Mouse (Mus musculus) hindbrain, postnatal 0 days (tissue): ENCODE measurements around the gene Nup210. TPM values are rescaled to one million over a fixed set of nuclear protein-coding genes. Genes with fewer than 3 reads are reported as not detected.

Source experiments
- ATAC-seq: fragments of 200-750 bp; cut with Nextera tagmentation; 2 replicates; pipeline ENCODE4 v1.8.0; 2017; ENCODE audit warnings: mild to moderate bottlenecking, moderate TSS enrichment, moderate library complexity
- DNase-seq: peaks from one replicate; pipeline ENCODE4 v3.0.0-alpha.2; 2015; ENCODE audit warnings: low spot score
- H3K27ac ChIP-seq: fragments of 300-500 bp; sonication (generic); 2 replicates; pipeline ENCODE4 v1.5.1; 2014; ENCODE audit warnings: mild to moderate bottlenecking
- H3K27me3 ChIP-seq: fragments of 300-500 bp; sonication (generic); 2 replicates; pipeline ENCODE4 v1.6.1; 2014; ENCODE audit warnings: low read length, mixed read lengths; ENCODE audit not compliant: insufficient read depth
- H3K36me3 ChIP-seq: fragments of 300-500 bp; sonication (generic); 2 replicates; pipeline ENCODE4 v1.6.1; 2014; ENCODE audit warnings: low read length, mixed read lengths; ENCODE audit not compliant: insufficient read depth
- H3K4me1 ChIP-seq: fragments of 300-500 bp; sonication (generic); 2 replicates; pipeline ENCODE4 v1.6.1; 2014; ENCODE audit warnings: antibody characterized with exemption, low read length, mixed read lengths; ENCODE audit not compliant: insufficient read depth
- H3K4me2 ChIP-seq: fragments of 300-500 bp; sonication (generic); 2 replicates; pipeline ENCODE4 v1.6.1; 2014; ENCODE audit warnings: low read depth, mild to moderate bottlenecking, low read length, moderate library complexity, mixed read lengths
- H3K4me3 ChIP-seq: fragments of 300-500 bp; sonication (generic); 2 replicates; pipeline ENCODE4 v1.5.1; 2014; ENCODE audit warnings: low read length
- H3K9ac ChIP-seq: fragments of 300-500 bp; sonication (generic); replicated peaks from 2 replicates; pipeline ENCODE4 v1.6.1; 2014; ENCODE audit warnings: mild to moderate bottlenecking, low read length, moderate library complexity, mixed read lengths
- H3K9me3 ChIP-seq: fragments of 300-500 bp; sonication (generic); 2 replicates; pipeline ENCODE4 v1.6.1; 2016; ENCODE audit warnings: low read length, mixed read lengths
- CTCF ChIP-seq: IDR thresholded peaks from 2 replicates; pipeline ENCODE4 v1.5.1; 2016; ENCODE audit warnings: antibody characterized with exemption, control low read depth, low read depth
- WGBS: fragments of 180-500 bp; shearing (Covaris S2); extraction: QIAGEN DNeasy Blood & Tissue Kit; methylation state at CpG from one replicate; pipeline ENCODE4 v1.1.7; 2014; 5-methylcytosine and 5-hydroxymethylcytosine counted together
- polyA plus RNA-seq: library from polyadenylated mRNA; unstranded; fragments of >200 nt; fragmentation: Nextera tagmentation; extraction: Ambion mirVana; gene quantifications from 2 replicates; pipeline ENCODE4 v1.2.1, GENCODE M21; 2015
- total RNA-seq: library from RNA; depleted of rRNA; stranded (reverse); fragments of >200 nt; gene quantifications from 2 replicates; pipeline ENCODE4 v1.2.3, GENCODE M21; 2014

Nup210 gene
- total and polyA plus RNA-seq, 2 experiments from 2014 or later = 15.6 to 76.0 TPM

- no peaks in the 10 kb centered on the region for H3K27me3 ChIP-seq
- TF ChIP-seq CTCF = no peak
- H3K36me3 ChIP-seq = no peaks in the 10 kb centered on the region
- H3K4me3 ChIP-seq = no peak overlapping the region
- H3K9ac ChIP-seq = no peak overlapping the region
- H3K27ac ChIP-seq = peak overlapping the region; percentile 88; the same call in 1 of the 2 replicates
- peaks cover 45% of the 10 kb centered on the region for H3K4me1 ChIP-seq
- ATAC-seq (no peak), DNase-seq (no peak)
- H3K9me3 ChIP-seq = no peaks in the 10 kb centered on the region
- no peak overlapping the region for H3K4me2 ChIP-seq
- WGBS = 59% methylated on average over 4 of the region's 4 CpGs
Measured at GRCm38 (mm10) chr6:91154685-91155084, 38.1 kb upstream of the Nup210 start.

GRCm38 (mm10) chr6:91153549-91154064 is 37.0 kb upstream of the Nup210 start:
- WGBS = 3% methylated on average over 10 of the region's 10 CpGs
- peak overlapping the region; percentile 88 for H3K27ac ChIP-seq
- H3K36me3 ChIP-seq = no peaks in the 10 kb centered on the region
- no peaks in the 10 kb centered on the region for H3K9me3 ChIP-seq
- H3K27me3 ChIP-seq = no peaks in the 10 kb centered on the region
- peak; percentile 90 for ATAC-seq
- peaks cover 35% of the 10 kb centered on the region for H3K4me1 ChIP-seq
- H3K9ac ChIP-seq = no peak overlapping the region
- H3K4me3 ChIP-seq = no peak overlapping the region
- H3K4me2 ChIP-seq = peak overlapping the region; percentile 41
- TF ChIP-seq CTCF = 0 out of 2 replicates have a peak, but pooled peaks have one; percentile 2
- DNase-seq = peak; percentile 94

- no peak overlapping the region for H3K9ac ChIP-seq
- no peaks in the 10 kb centered on the region for H3K9me3 ChIP-seq
- H3K4me2 ChIP-seq = peak overlapping the region; percentile 41
- no peak for TF ChIP-seq CTCF
- 30% methylated on average over 7 of the region's 7 CpGs for WGBS
- no peaks in the 10 kb centered on the region for H3K27me3 ChIP-seq
- H3K36me3 ChIP-seq = no peaks in the 10 kb centered on the region
- H3K27ac ChIP-seq = peak overlapping the region; percentile 88
- no peak overlapping the region for H3K4me3 ChIP-seq
- no peak for ATAC-seq
- no peak for DNase-seq
- peaks cover 29% of the 10 kb centered on the region for H3K4me1 ChIP-seq
Measured at GRCm38 (mm10) chr6:91152892-91153548, 36.4 kb upstream of the Nup210 start.

GRCm38 (mm10) chr6:91147152-91147770 is 30.6 kb upstream of the Nup210 start:
- Histone ChIP-seq H3K4me1 (peaks cover 22% of the 10 kb centered on the region; the same call in 1 of the 2 replicates), H3K9ac (no peak overlapping the region), H3K4me2 (no peak overlapping the region), H3K36me3 (no peaks in the 10 kb centered on the region), H3K4me3 (no peak overlapping the region), H3K27ac (peak overlapping the region; percentile 84), H3K9me3 (no peaks in the 10 kb centered on the region), H3K27me3 (no peaks in the 10 kb centered on the region)
- peak; percentile 83 for ATAC-seq
- WGBS = 63% methylated on average over 2 of the region's 2 CpGs
- TF ChIP-seq CTCF = no peak
- DNase-seq = peak; percentile 87

GRCm38 (mm10) chr6:91146443-91147151 is 30.0 kb upstream of the Nup210 start:
- peak; percentile 83 for ATAC-seq
- peaks cover 22% of the 10 kb centered on the region; the same call in 1 of the 2 replicates for H3K4me1 ChIP-seq
- no peak overlapping the region for H3K4me3 ChIP-seq
- WGBS = 8% methylated on average over 5 of the region's 5 CpGs
- H3K27me3 ChIP-seq = no peaks in the 10 kb centered on the region
- H3K27ac ChIP-seq = peak overlapping the region; percentile 84
- no peaks in the 10 kb centered on the region for H3K36me3 ChIP-seq
- no peak overlapping the region; the same call in 1 of the 2 replicates for H3K9ac ChIP-seq
- H3K4me2 ChIP-seq = no peak overlapping the region
- peak; percentile 80 for DNase-seq
- no peaks in the 10 kb centered on the region for H3K9me3 ChIP-seq
- 0 out of 2 replicates have a peak, but pooled peaks have one; percentile 8 for TF ChIP-seq CTCF

- Histone ChIP-seq H3K4me3 (no peak overlapping the region), H3K27me3 (no peaks in the 10 kb centered on the region), H3K27ac (peak overlapping the region; percentile 84), H3K9ac (no peak overlapping the region), H3K36me3 (no peaks in the 10 kb centered on the region), H3K4me1 (peaks cover 22% of the 10 kb centered on the region; the same call in 1 of the 2 replicates), H3K9me3 (no peaks in the 10 kb centered on the region), H3K4me2 (no peak overlapping the region)
- DNase-seq (no peak), ATAC-seq (no peak)
- TF ChIP-seq CTCF = no peak
- 53% methylated on average over 5 of the region's 5 CpGs for WGBS
Measured at GRCm38 (mm10) chr6:91145572-91145971, 28.9 kb upstream of the Nup210 start.
